Mouse (Mus musculus) retina, embryonic 14.5 days (tissue): ENCODE results near the gene Enpep.

ENCODE experiments used
- DNase-seq: peaks from one replicate; pipeline ENCODE4 v3.0.0-alpha.2; 2015; ENCODE audit warnings: low spot score

Gene Enpep

DNA sequence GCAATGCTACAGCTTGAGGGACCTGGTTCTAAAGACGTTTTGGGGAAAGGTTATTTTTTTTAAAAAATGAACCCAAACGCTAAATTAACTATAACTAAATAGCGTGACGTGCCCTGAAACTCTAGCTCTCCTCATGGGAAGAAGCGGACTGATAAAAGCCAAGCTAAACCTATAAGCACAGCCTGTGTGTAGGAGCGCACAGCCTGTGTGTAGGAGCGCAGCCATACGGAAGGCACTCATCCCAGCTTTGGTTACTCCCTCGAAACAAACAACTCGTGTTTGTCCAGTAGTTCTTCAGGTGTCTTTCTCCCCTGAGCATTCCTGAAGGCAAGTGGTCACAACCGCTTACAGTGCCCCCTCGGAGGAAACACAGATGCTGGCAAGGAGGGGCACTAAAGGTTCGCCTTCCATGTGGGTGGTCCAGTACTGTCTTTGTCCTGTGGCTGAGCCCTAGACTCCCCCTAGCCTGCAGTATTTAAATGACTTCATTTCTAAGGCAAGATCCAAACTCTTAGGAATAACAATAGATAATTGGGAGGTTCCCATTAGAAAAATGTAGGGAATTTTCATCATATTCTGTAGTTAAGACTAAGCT, 93.8 kb downstream of the Enpep start:
- peak; percentile 35 for DNase-seq

- no peak for DNase-seq
Measured at GRCm38 (mm10) chr3:129238010-129238409, 94.5 kb downstream of the Enpep start.

GRCm38 (mm10) chr3:129227331-129227730, 105.2 kb downstream of the Enpep start:
- no peak for DNase-seq

DNA sequence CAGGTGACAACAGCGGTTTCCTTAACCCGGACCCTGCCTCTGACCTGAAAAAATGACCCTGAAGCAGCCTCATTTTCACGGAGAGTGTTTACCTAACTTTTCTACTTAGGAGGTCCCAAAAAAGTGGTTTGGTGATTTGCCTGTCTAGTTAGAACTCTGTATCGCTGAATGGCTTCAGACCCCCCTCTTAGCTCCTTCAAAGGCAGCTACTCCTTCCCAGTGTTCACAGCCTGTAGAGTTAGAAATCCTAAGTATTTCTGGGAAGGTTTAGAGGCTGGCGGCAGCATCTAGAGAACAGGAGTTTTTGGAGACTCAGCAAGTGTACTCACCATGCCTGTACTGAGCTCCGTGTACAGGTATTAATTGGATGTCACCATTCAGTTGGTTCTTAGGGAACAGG, 105.8 kb downstream of the Enpep start:
- peak; percentile 21 for DNase-seq

DNA sequence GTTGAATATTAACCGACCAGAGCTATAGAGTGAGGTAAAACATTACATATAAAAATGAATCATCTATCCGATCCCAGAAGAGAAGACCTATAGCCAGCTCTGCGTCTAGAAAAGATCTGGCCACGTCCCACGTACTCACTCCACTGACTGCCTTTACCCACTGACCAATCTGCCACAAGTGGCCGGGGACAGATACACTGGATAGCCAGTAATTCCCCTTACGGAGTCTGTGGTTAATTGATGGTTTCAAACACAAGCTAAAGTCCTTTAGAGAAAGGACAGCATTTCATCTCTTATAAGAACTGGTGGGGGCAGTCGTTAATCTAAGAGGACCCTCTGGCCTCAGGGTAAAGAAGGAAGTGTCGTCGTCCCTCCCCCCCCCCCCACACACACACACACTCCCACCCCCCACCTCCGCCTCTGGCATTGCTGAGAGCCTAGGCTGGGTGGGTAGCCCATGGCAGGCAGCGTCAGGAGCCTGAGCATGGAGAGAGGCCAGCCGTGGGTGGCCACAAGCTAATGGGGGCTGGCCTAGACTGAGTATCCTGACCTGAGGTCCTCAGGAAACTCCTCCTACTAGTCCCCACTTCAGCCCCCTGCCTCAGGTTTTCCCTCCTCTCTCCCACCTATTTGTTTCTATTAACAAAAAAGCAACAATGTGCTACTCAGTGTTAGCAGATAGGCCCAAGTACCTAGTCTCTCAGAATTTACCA, 106.8 kb downstream of the Enpep start:
- DNase-seq: no peak

DNA sequence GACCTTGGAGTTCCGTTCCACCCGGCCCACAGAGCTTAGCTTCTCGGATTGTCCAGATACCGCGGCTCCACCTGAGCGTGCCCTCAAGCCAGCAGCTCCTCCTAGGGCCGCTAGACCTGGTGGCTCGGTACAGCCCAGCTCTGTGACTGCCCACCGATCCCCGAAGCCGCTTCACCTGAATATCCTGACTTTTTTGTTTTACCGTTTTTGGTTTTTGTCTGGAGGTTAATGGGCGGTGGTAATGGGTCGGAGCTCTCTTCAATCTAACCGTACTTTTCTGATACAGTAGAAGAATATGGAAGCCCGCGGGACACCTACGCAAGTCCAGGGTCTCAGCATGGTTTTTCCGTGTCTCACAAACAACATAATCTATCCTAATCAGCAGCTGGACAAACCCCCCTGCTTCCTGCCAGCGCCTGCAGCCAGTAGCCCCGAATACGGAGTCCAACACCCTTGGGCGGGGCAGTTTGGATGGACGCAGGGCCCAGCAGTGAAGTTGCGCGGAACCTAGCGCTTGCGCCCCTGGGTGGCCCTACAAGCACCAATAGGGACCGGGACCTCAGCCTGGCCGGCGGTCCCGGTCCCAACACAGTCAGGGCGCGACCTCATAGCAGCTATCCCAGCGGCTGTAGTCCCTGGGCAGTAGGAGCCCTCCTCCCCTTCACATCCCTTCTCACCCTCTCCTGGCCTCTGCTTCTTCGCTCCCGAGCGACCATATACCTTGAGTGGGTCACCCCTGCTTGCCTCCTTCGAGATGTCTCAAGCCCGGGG, 107.5 kb downstream of the Enpep start:
- peak; percentile 21 for DNase-seq

DNA sequence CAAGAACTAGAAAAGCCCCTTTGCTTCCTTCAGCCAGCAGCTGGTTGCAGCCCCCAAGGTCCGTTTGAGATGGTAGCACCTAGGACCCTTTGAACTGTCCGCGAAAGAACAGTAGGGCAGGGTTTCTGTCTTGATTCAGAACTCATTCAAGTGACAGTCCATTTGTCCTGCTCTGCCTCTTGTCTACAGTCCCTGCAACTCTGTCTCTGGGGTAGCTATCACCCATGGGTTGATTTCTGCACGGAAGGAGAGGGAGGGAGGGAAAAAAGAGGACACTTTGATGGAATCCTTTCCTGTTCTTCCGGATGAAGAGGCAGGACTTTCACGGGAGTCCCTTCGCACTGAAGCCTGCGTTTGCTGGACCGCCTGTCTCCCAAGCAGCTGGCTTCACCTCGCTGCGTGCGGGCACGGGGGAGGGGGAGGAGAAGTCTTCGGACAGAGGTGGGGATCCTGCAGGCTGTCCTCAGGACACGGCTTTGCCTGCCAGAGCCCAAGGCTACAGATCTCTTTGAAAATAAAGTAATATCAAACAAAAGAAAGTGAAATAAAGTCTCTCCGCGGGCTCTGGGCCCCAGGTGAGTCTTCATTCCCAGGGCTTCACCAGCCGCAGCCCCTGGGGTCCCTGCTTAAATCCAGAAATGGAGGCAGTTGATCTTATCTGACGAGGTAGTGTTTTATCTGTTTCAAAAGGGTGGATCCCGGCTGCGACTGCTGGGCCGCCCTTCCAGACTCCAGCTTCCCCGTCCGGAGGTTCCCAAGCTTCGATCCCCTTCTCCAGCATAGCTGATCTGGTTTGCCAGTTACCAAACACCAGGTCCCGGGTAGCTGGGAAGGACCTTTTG, 108.3 kb downstream of the Enpep start:
- peak; percentile 35 for DNase-seq

- no peak for DNase-seq
Measured at GRCm38 (mm10) chr3:129223401-129223800, 109.1 kb downstream of the Enpep start.

GRCm38 (mm10) chr3:129222448-129223290, 109.9 kb downstream of the Enpep start:
- DNase-seq: peak; percentile 29

GRCm38 (mm10) chr3:129221380-129222260, 110.9 kb downstream of the Enpep start:
- peak; percentile 27 for DNase-seq

GRCm38 (mm10) chr3:129220681-129221379, 111.7 kb downstream of the Enpep start:
- peak; percentile 34 for DNase-seq

DNA sequence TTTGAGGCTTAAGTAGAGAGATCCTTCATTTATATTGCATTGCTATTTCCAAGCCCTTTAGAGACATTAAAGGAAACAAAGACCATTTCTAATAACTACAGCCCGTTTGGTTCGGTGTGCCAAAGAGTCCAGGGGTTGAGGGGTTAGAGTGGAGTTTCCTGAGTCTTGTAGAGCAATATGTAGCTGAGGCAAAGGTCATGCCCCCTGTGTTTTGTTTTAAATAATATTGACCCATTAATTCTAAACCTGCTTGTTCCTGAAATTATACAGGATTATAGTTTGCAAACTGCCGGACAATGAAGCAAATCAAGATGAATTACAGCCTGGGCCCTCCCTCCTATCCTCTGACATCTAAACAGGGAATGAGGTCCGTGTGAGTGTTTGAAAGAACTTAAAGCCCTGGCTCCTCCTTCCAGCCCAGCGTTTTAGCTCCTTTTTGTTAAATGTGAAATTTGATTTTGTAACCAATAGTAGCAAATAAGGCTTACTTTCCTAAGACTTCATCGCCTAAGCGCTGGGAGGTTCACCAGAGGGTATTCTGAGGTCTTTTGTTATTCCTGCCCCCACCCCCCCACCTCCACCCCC, 112.3 kb downstream of the Enpep start:
- DNase-seq: peak; percentile 43
